Mouse (Mus musculus) testis, adult 2 months (tissue): ENCODE measurements around the gene 1700024P04Rik.

Experiments used
- CTCF ChIP-seq: fragments of 200-500 bp; IDR thresholded peaks from 2 replicates; pipeline ENCODE4 v1.5.1; 2012; ENCODE audit warnings: low read depth, mild to moderate bottlenecking, inconsistent platforms, low read length, moderate library complexity; ENCODE audit not compliant: control insufficient read depth, insufficient read depth, insufficient replicate concordance
- POLR2A ChIP-seq: fragments of 200-500 bp; IDR thresholded peaks from 2 replicates; pipeline ENCODE4 v1.6.1; 2012; ENCODE audit warnings: low read depth, mild to moderate bottlenecking, inconsistent platforms, low read length, moderate library complexity; ENCODE audit not compliant: control insufficient read depth

DNA sequence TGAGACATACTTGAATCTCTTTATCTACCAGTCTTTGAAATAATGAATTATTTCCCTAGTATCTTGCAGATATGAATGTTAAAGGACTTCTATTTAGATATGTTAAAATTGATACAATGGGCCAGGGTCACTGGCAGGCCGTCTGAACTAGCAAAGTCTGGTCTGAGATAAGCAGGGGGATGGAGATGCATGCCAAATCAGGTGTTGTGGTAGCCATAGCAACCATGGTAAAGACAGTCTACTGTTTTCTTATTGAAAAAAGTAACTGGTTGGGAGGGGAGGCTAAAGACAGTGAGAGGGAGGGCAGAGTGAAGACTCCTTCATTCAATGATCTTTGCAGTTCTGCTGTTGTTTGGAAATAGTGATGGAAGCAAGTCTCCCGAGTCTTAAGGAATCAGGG lies 26.2 kb downstream of the 1700024P04Rik start:
- no peak for TF ChIP-seq POLR2A
- no peak for TF ChIP-seq CTCF
